13 mouse cellular contexts compared by ENCODE assay signal in genomic region chr9:12404185-12404584, GRCm38 (mm10).
DNase-seq lines count a peak whose midpoint lies in the region; ATAC-seq lines count a peak whose summit lies in the region.
"Had no signal": no experiment of that assay in that cellular context is flagged by ENCODE, and none has a peak within 500 bp of the region (broad histone marks: within the 10 kb centered on the region; RNA-seq: fewer than 3 reads in every experiment).

No protein-coding gene starts in this region.

- H3K4me1 ChIP-seq in neural tube, embryonic 14.5 days (ENCODE audit: control insufficient read depth, insufficient read depth, low read length): no peaks in the 10 kb centered on the region
- no peaks in the 10 kb centered on the region for H3K4me1 ChIP-seq in neural tube, embryonic 15.5 days
- no peaks in the 10 kb centered on the region for H3K4me1 ChIP-seq in hindbrain, embryonic 16.5 days (ENCODE audit: control insufficient read depth, insufficient read depth, low read depth, low read length)
- H3K4me1 ChIP-seq: kidney, embryonic 15.5 days had no signal

- H3K9ac ChIP-seq in neural tube, embryonic 14.5 days (replicated peaks; ENCODE audit: low read depth, low read length): no peak overlapping the region
- H3K9ac ChIP-seq in neural tube, embryonic 15.5 days (replicated peaks): no peak overlapping the region
- no peak overlapping the region for H3K9ac ChIP-seq in hindbrain, embryonic 16.5 days (ENCODE audit: low read depth, low read length)
- H3K9ac ChIP-seq: kidney, embryonic 15.5 days had no signal

- no peak overlapping the region for H3K27ac ChIP-seq in neural tube, embryonic 14.5 days (ENCODE audit: low read depth, low read length)
- H3K27ac ChIP-seq in neural tube, embryonic 15.5 days (replicated peaks): no peak overlapping the region
- no peak overlapping the region for H3K27ac ChIP-seq in hindbrain, embryonic 16.5 days (ENCODE audit: low read depth, low read length)
- H3K27ac ChIP-seq: kidney, embryonic 15.5 days; macrophage had no signal

- DNase-seq in cerebellum, postnatal 10 days: peak; percentile 20 to 27
- no peak for DNase-seq in cerebellum, adult 8-10 months
- peak; percentile 11 for DNase-seq in kidney, postnatal 14 days
- DNase-seq in kidney, adult 11 months: no peak
- no peak for DNase-seq in frontal cortex, postnatal 25 days (ENCODE audit: low spot score in 2 of 2)
- DNase-seq: heart, postnatal 14 days; thymus, postnatal 14 days had no signal

- H3K9me3 ChIP-seq in neural tube, embryonic 14.5 days (ENCODE audit: control insufficient read depth, low read length): no peaks in the 10 kb centered on the region
- no peaks in the 10 kb centered on the region for H3K9me3 ChIP-seq in neural tube, embryonic 15.5 days (replicated peaks)
- H3K9me3 ChIP-seq in hindbrain, embryonic 16.5 days (ENCODE audit: control insufficient read depth, low read length): no peaks in the 10 kb centered on the region
- H3K9me3 ChIP-seq: kidney, embryonic 15.5 days had no signal

- WGBS in neural tube, embryonic 14.5 days: 48% methylated on average over 1 of the region's 1 CpGs
- WGBS in neural tube, embryonic 15.5 days: 56% methylated on average over 1 of the region's 1 CpGs
- 47% methylated on average over 1 of the region's 1 CpGs for WGBS in hindbrain, embryonic 16.5 days

- H3K4me3 ChIP-seq in neural tube, embryonic 14.5 days (ENCODE audit: low read depth, low read length): no peak overlapping the region
- H3K4me3 ChIP-seq in neural tube, embryonic 15.5 days (replicated peaks): no peak overlapping the region
- H3K4me3 ChIP-seq in hindbrain, embryonic 16.5 days (ENCODE audit: low read length): no peak overlapping the region
- H3K4me3 ChIP-seq: kidney, embryonic 15.5 days; myocyte had no signal

- peak; percentile 24; the same call in 1 of the 2 replicates for ATAC-seq in neural tube, embryonic 14.5 days (ENCODE audit: low read depth)
- no peak for ATAC-seq in neural tube, embryonic 15.5 days (ENCODE audit: low FRiP score)
- ATAC-seq in hindbrain, embryonic 16.5 days: peak; percentile 63; the same call in 1 of the 2 replicates

- no peaks in the 10 kb centered on the region for H3K36me3 ChIP-seq in neural tube, embryonic 14.5 days (ENCODE audit: control insufficient read depth, insufficient read depth, low read length)
- no peaks in the 10 kb centered on the region for H3K36me3 ChIP-seq in neural tube, embryonic 15.5 days
- no peaks in the 10 kb centered on the region for H3K36me3 ChIP-seq in hindbrain, embryonic 16.5 days (ENCODE audit: control insufficient read depth, insufficient read depth, low read length)
- H3K36me3 ChIP-seq: kidney, embryonic 15.5 days had no signal

- H3K4me2 ChIP-seq in neural tube, embryonic 14.5 days (ENCODE audit: low read depth, low read length): no peak overlapping the region
- no peak overlapping the region for H3K4me2 ChIP-seq in neural tube, embryonic 15.5 days
- H3K4me2 ChIP-seq in hindbrain, embryonic 16.5 days (ENCODE audit: low read length): no peak overlapping the region
- H3K4me2 ChIP-seq: kidney, embryonic 15.5 days had no signal

- no peaks in the 10 kb centered on the region for H3K27me3 ChIP-seq in neural tube, embryonic 14.5 days (ENCODE audit: control insufficient read depth, insufficient read depth, low read length)
- no peaks in the 10 kb centered on the region for H3K27me3 ChIP-seq in neural tube, embryonic 15.5 days (replicated peaks)
- H3K27me3 ChIP-seq in hindbrain, embryonic 16.5 days (replicated peaks; ENCODE audit: control insufficient read depth, insufficient read depth, low read length): no peaks in the 10 kb centered on the region
- H3K27me3 ChIP-seq: kidney, embryonic 15.5 days had no signal

Comparison
In these comparisons a context has a peak if more than half of its experiments do, and no peak if none do; other contexts are left out.
1. DNase-seq: peak in cerebellum, postnatal 10 days (2 of 2) and kidney, postnatal 14 days (single experiment); none in cerebellum, adult 8-10 months (single experiment), kidney, adult 11 months (single experiment) and frontal cortex, postnatal 25 days (0 of 2).